Mouse (Mus musculus) small intestine, adult 2 months (tissue): ENCODE measurements around the gene Ccr10. TPM values are rescaled to one million over a fixed set of nuclear protein-coding genes. Genes with fewer than 3 reads are reported as not detected.

Experiments
- H3K27ac ChIP-seq: fragments of 200-500 bp; 2 replicates; pipeline ENCODE4 v1.5.1; 2012; ENCODE audit warnings: low read depth, low read length, control low read depth, inconsistent platforms; ENCODE audit not compliant: insufficient read depth
- H3K27me3 ChIP-seq: fragments of 200-500 bp; 2 replicates; pipeline ENCODE4 v1.6.1; 2012; ENCODE audit warnings: mild to moderate bottlenecking, moderate library complexity, low read length, inconsistent platforms; ENCODE audit not compliant: control insufficient read depth, insufficient read depth
- H3K36me3 ChIP-seq: fragments of 200-500 bp; 2 replicates; pipeline ENCODE4 v1.6.1; 2012; ENCODE audit warnings: mild to moderate bottlenecking, low read length, control low read depth, inconsistent platforms; ENCODE audit not compliant: control insufficient read depth, insufficient read depth
- H3K4me1 ChIP-seq: fragments of 200-500 bp; 2 replicates; pipeline ENCODE4 v1.6.1; 2012; ENCODE audit warnings: low read length, inconsistent platforms, mixed read lengths; ENCODE audit not compliant: control insufficient read depth, insufficient read depth, insufficient read length
- H3K4me3 ChIP-seq: fragments of 200-500 bp; 2 replicates; pipeline ENCODE4 v1.5.1; 2012; ENCODE audit warnings: low read depth, mild to moderate bottlenecking, control low read depth, inconsistent platforms, low read length, moderate library complexity
- CTCF ChIP-seq: fragments of 200-500 bp; IDR thresholded peaks from 2 replicates; pipeline ENCODE4 v1.5.1; 2012; ENCODE audit warnings: low read depth, mild to moderate bottlenecking, control low read depth, inconsistent platforms, low read length, moderate library complexity, mixed read lengths; ENCODE audit not compliant: insufficient replicate concordance, insufficient read length; ENCODE audit errors: extremely low read depth
- POLR2A ChIP-seq: fragments of 200-500 bp; IDR thresholded peaks from 2 replicates; pipeline ENCODE4 v1.6.1; 2012; ENCODE audit warnings: low read depth, mild to moderate bottlenecking, control low read depth, inconsistent platforms, low read length, moderate library complexity
- WGBS: fragments of 180-500 bp; shearing (Covaris S2); methylation state at CpG from one replicate; pipeline ENCODE4 v1.1.7; 2018; 5-methylcytosine and 5-hydroxymethylcytosine counted together
- polyA plus RNA-seq: library from polyadenylated mRNA; depleted of rRNA; stranded (reverse); fragments of >200 nt; gene quantifications from 2 replicates; pipeline ENCODE4 v1.2.3, GENCODE M21; 2012

The Ccr10 gene
- polyA plus RNA-seq, 1 experiment = 25.7 TPM

DNA sequence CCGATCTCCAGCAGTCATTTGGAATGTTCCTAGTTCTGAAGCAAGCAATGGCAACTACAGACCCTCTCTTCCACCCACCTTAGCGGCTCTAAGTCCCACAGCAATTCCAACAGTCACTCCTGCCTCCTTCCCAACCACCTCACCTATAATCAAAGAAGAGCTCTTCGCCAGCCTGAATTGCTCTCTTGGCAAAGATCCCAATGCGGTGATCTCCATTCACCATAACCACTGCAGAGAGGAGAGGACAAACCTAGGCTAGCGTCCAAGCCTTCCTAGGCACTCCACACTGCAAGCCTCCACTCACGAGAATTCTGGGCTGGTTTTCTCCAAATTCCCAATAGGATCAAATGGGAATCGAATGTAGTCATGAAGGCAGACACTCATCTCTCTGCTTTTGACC lies 17.8 kb upstream of the Ccr10 start:
- no peak for TF ChIP-seq POLR2A
- no peak for TF ChIP-seq CTCF
- Histone ChIP-seq H3K27ac (no peak overlapping the region), H3K4me1 (no peaks in the 10 kb centered on the region), H3K36me3 (peaks cover 44% of the 10 kb centered on the region), H3K27me3 (no peaks in the 10 kb centered on the region), H3K4me3 (no peak overlapping the region)
- 89% methylated on average over 7 of the region's 7 CpGs for WGBS

DNA sequence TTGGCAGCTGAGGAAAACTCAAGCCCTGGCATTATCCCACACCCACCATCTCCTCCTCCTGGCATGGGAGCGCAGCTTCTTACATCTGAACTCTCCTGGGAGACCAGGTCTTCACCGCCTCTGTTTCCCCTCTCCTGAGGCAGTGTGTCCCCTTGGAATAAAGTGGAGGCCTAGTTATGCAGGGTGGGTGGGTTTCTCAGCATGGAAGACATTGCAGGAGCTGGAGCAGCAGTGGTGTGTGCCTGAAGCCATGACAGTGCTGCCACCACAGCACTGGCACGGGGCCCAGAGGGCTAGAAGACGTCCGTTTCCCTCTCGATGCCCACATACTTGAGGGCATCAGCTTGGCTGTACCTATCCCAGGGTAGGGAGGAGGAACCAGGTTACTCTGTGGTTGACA lies 17.4 kb upstream of the Ccr10 start:
- Histone ChIP-seq H3K27ac (no peak overlapping the region), H3K36me3 (peaks cover 39% of the 10 kb centered on the region), H3K4me3 (no peak overlapping the region), H3K27me3 (no peaks in the 10 kb centered on the region), H3K4me1 (no peaks in the 10 kb centered on the region)
- no peak for TF ChIP-seq POLR2A
- no peak for TF ChIP-seq CTCF
- WGBS = 83% methylated on average over 6 of the region's 6 CpGs

DNA sequence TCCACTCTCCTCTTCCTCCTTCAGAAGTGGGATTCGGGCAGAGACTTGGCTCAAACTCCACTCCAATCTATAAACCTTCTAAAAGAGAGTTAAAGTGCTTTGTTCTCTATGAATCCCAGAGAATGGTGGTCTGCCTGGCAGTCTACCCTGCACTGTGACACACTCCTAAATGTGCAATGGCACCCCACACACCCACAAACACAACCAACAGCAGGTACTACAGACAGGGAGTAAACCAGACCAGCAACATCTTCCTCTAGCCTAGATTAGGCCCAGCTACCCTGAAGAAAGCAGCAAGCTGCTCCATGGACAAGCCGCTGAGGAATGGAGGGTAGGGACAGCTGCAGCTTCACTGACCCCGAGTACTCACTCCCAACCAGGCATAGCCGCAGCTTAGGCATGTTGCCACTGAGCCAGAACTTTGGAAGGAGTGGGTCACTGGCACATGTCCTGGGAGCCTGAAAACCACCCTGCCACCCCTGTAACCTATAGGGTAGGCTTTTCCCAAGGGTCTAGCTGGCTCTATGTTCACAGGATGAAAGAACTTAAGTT lies 16.8 kb upstream of the Ccr10 start:
- Histone ChIP-seq H3K27ac (no peak overlapping the region), H3K4me1 (no peaks in the 10 kb centered on the region), H3K27me3 (no peaks in the 10 kb centered on the region), H3K36me3 (peaks cover 37% of the 10 kb centered on the region), H3K4me3 (no peak overlapping the region)
- WGBS = 80% methylated on average over 4 of the region's 4 CpGs
- TF ChIP-seq CTCF (no peak), POLR2A (no peak)

DNA sequence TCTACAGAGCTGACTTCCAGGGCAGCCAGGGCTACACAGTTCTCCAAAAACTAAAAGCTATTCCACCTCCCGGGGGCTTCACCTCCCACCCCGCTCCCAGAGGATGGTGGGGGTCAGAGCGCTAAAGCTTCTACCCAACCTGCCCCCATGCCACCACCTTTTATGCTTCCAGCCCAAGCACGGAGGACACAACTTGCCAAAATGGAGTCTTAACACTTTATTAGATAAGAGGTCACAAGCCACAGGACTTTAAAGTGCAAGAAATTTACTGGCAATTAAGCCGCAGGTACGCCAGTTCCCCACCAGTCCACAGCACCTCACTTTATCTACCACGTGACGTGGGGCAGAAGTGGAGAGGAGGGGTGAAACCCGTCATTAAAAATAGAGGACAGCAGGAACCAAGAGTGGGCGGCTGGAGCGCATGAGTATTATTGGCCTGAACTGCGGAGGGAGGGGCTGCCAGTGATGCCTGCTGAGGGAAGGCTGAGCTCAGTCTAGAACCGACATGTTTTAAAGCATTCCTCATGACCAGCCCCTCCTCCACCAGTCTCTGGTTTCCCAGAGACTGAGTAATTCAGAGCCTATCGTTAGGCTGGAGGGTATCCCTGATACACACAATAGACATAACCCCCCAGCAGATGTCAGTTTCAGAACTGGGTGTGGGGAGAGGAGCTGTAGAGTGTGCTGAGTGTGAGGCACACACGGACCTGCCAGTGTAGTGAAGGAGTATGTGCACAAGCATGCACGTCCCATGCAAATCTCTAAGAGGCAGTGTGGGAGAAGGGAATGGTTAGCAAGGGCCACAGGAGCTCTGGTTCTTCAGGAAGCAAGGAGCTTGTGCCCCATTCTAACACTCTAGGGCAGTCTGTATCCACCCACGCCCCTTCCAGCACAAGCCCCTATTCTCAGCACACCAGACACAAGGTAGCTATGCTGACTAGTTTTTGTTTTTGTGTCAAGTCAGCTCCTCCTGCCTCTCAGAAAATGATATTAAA lies 16.0 kb upstream of the Ccr10 start:
- Histone ChIP-seq H3K27me3 (no peaks in the 10 kb centered on the region), H3K36me3 (peaks cover 29% of the 10 kb centered on the region), H3K4me3 (no peak overlapping the region), H3K4me1 (no peaks in the 10 kb centered on the region), H3K27ac (no peak overlapping the region)
- WGBS = 76% methylated on average over 17 of the region's 17 CpGs
- TF ChIP-seq POLR2A (no peak), CTCF (no peak)

DNA sequence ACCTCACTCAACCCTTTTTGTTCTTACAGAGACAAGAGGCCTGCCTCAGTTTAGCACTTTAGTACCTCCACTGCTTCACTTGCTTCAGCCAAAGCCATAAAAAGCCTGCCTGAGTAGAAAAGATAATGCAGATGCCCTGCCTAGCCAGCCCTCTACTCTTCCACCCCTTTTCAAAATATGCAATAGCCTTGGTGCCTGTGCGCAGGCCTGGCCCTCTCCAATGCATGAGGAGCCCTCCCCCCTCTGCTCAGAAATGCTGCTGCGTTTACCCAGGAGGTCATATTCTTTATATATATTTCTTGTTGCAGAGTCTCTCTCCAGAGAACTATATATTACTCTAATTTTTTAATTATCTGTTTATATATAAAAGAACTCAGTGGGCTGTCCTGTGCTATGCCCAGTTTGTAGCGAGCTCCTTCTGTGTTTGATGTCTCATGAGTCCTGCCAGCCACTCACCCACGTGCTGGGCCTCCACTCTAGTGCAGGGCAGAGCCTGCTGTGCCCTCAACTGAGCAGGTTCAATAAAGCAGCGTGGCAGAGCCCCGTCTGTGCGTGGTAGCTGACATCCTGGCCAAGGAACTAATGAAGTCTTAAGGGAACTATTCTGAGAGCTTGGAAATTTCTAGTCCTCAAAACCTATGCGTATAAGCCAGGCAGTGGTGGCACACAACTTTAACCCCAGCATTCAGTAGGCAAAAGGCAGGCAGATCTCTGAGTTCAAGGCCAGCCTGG lies 15.1 kb upstream of the Ccr10 start:
- Histone ChIP-seq H3K27me3 (no peaks in the 10 kb centered on the region), H3K27ac (peak overlapping the region; percentile 17; the same call in 1 of the 2 replicates), H3K4me3 (no peak overlapping the region), H3K36me3 (peaks cover 24% of the 10 kb centered on the region), H3K4me1 (no peaks in the 10 kb centered on the region)
- TF ChIP-seq CTCF = no peak
- TF ChIP-seq POLR2A = no peak
- whole genome bisulfite sequencing = 70% methylated on average over 8 of the region's 8 CpGs

DNA sequence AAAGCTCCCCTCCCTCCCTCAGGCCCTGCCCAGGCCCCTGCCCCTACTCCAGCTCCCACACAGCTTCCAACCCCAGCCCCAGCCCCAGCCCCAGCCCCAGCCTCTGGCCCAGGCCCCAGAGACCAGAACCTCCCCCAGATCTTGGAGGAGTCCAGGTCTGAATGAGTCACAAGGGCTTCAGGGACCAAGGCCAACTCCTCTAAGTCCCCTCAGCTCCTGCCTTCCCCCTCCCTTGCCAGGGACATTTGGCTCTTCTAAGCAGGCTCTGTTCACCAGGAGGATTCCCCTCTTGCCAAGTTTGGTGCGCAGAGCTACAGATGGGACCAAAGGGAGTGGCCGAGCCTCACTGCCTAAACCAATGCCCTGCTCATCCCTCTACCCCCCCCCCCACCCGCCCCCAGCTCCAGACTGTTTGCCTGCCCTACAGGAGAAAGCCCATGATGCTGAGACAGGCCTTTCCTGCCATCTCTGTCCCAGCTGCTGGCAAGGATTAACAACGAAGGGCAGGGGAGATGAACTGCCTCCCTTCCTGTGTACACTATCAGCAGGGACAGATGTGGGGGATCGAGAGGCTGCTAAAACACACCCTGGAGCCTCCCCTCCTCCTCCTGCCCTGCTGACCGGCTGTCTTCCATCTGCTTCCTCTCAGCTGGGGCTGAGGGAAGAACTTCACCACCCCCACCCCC lies 14.4 kb upstream of the Ccr10 start:
- no peaks in the 10 kb centered on the region for H3K27me3 ChIP-seq
- peak overlapping the region; percentile 40; the same call in 1 of the 2 replicates for H3K27ac ChIP-seq
- no peak overlapping the region for H3K4me3 ChIP-seq
- 40% methylated on average over 5 of the region's 6 CpGs for WGBS
- peaks cover 18% of the 10 kb centered on the region for H3K36me3 ChIP-seq
- TF ChIP-seq CTCF (no peak), POLR2A (no peak)
- no peaks in the 10 kb centered on the region for H3K4me1 ChIP-seq
